Mouse (Mus musculus) stomach, embryonic 16.5 days (tissue): ENCODE measurements around the gene Cntnap2. TPM values are rescaled to one million over a fixed set of nuclear protein-coding genes. Genes with fewer than 3 reads are reported as not detected.

Experiments
- ATAC-seq: fragments of 200-750 bp; cut with Nextera tagmentation; 2 replicates; pipeline ENCODE4 v1.8.0; 2017; ENCODE audit warnings: moderate number of reproducible peaks, moderate TSS enrichment; ENCODE audit not compliant: insufficient read depth, low FRiP score
- H3K27ac ChIP-seq: fragments of 300-500 bp; sonication (generic); 2 replicates; pipeline ENCODE4 v1.5.1; 2014; ENCODE audit warnings: low read length
- H3K27me3 ChIP-seq: fragments of 300-500 bp; sonication (generic); 2 replicates; pipeline ENCODE4 v1.6.1; 2014; ENCODE audit warnings: low read length, control low read depth, mixed read lengths; ENCODE audit not compliant: control insufficient read depth, insufficient read depth
- H3K36me3 ChIP-seq: fragments of 300-500 bp; sonication (generic); 2 replicates; pipeline ENCODE4 v1.6.1; 2014; ENCODE audit warnings: low read length; ENCODE audit not compliant: control insufficient read depth, insufficient read depth
- H3K4me1 ChIP-seq: fragments of 300-500 bp; sonication (generic); 2 replicates; pipeline ENCODE4 v1.6.1; 2014; ENCODE audit warnings: low read length, control low read depth, mixed read lengths; ENCODE audit not compliant: control insufficient read depth, insufficient read depth
- H3K4me2 ChIP-seq: fragments of 300-500 bp; sonication (generic); 2 replicates; pipeline ENCODE4 v1.6.1; 2014; ENCODE audit warnings: low read depth, low read length, mixed read lengths
- H3K4me3 ChIP-seq: fragments of 300-500 bp; sonication (generic); replicated peaks from 2 replicates; pipeline ENCODE4 v1.5.1; 2014; ENCODE audit warnings: mild to moderate bottlenecking, low read length
- H3K9ac ChIP-seq: fragments of 300-500 bp; sonication (generic); 2 replicates; pipeline ENCODE4 v1.6.1; 2014; ENCODE audit warnings: low read length
- H3K9me3 ChIP-seq: fragments of 300-500 bp; sonication (generic); replicated peaks from 2 replicates; pipeline ENCODE4 v1.6.1; 2016; ENCODE audit warnings: low read length, control low read depth; ENCODE audit not compliant: control insufficient read depth
- WGBS: fragments of 180-500 bp; shearing (Covaris S2); extraction: QIAGEN DNeasy Blood & Tissue Kit; methylation state at CpG from one replicate; pipeline ENCODE4 v1.1.7; 2014; 5-methylcytosine and 5-hydroxymethylcytosine counted together
- polyA plus RNA-seq: library from polyadenylated mRNA; unstranded; fragments of >200 nt; fragmentation: Nextera tagmentation; extraction: Ambion mirVana; gene quantifications from 2 replicates; pipeline ENCODE4 v1.2.1, GENCODE M21; 2015

The Cntnap2 gene
- polyA plus RNA-seq, 1 experiment from 2014 or later: 2.1 TPM

- Histone ChIP-seq H3K27me3 (no peaks in the 10 kb centered on the region), H3K4me3 (no peak overlapping the region), H3K9ac (no peak overlapping the region), H3K4me1 (no peaks in the 10 kb centered on the region), H3K27ac (no peak overlapping the region), H3K9me3 (no peaks in the 10 kb centered on the region), H3K4me2 (no peak overlapping the region), H3K36me3 (no peaks in the 10 kb centered on the region)
- ATAC-seq: no peak
- 52% methylated on average over 2 of the region's 2 CpGs for WGBS
Measured at GRCm38 (mm10) chr6:47031362-47031761, 1972.2 kb downstream of the Cntnap2 start.

GRCm38 (mm10) chr6:47042602-47043001 is 1983.4 kb downstream of the Cntnap2 start:
- Histone ChIP-seq H3K9me3 (no peaks in the 10 kb centered on the region), H3K36me3 (no peaks in the 10 kb centered on the region), H3K9ac (no peak overlapping the region), H3K4me1 (no peaks in the 10 kb centered on the region), H3K4me3 (no peak overlapping the region), H3K27ac (no peak overlapping the region), H3K27me3 (no peaks in the 10 kb centered on the region), H3K4me2 (no peak overlapping the region)
- 68% methylated on average over 1 of the region's 1 CpGs for WGBS
- no peak for ATAC-seq

GRCm38 (mm10) chr6:47043586-47043985 is 1984.4 kb downstream of the Cntnap2 start:
- 86% methylated on average over 1 of the region's 1 CpGs for WGBS
- H3K9ac ChIP-seq: no peak overlapping the region
- H3K4me3 ChIP-seq: no peak overlapping the region
- no peaks in the 10 kb centered on the region for H3K4me1 ChIP-seq
- no peaks in the 10 kb centered on the region for H3K9me3 ChIP-seq
- H3K27me3 ChIP-seq: no peaks in the 10 kb centered on the region
- H3K4me2 ChIP-seq: no peak overlapping the region
- H3K27ac ChIP-seq: no peak overlapping the region
- no peaks in the 10 kb centered on the region for H3K36me3 ChIP-seq
- no peak for ATAC-seq

- H3K4me2 ChIP-seq: peak overlapping the region; percentile 73
- no peak overlapping the region for H3K27ac ChIP-seq
- WGBS: 3% methylated on average over 46 of the region's 46 CpGs
- no peak for ATAC-seq
- H3K36me3 ChIP-seq: no peaks in the 10 kb centered on the region
- peak overlapping the region; percentile 61 for H3K9ac ChIP-seq
- H3K27me3 ChIP-seq: no peaks in the 10 kb centered on the region
- H3K4me3 ChIP-seq: peak overlapping the region; percentile 47
- H3K4me1 ChIP-seq: no peaks in the 10 kb centered on the region
- H3K9me3 ChIP-seq: no peaks in the 10 kb centered on the region
Measured at GRCm38 (mm10) chr6:47044385-47045200, 1985.4 kb downstream of the Cntnap2 start.

GRCm38 (mm10) chr6:47049051-47049450 is 1989.9 kb downstream of the Cntnap2 start:
- H3K9me3 ChIP-seq: no peaks in the 10 kb centered on the region
- no peak for ATAC-seq
- no peaks in the 10 kb centered on the region for H3K36me3 ChIP-seq
- no peak overlapping the region for H3K27ac ChIP-seq
- 64% methylated on average over 5 of the region's 5 CpGs for WGBS
- H3K4me1 ChIP-seq: no peaks in the 10 kb centered on the region
- H3K4me3 ChIP-seq: no peak overlapping the region
- no peak overlapping the region for H3K4me2 ChIP-seq
- H3K9ac ChIP-seq: no peak overlapping the region
- no peaks in the 10 kb centered on the region for H3K27me3 ChIP-seq

- Histone ChIP-seq H3K4me1 (no peaks in the 10 kb centered on the region), H3K4me2 (no peak overlapping the region), H3K4me3 (no peak overlapping the region), H3K9ac (no peak overlapping the region), H3K9me3 (no peaks in the 10 kb centered on the region), H3K36me3 (no peaks in the 10 kb centered on the region), H3K27ac (no peak overlapping the region), H3K27me3 (no peaks in the 10 kb centered on the region)
- no peak for ATAC-seq
- WGBS: 43% methylated on average over 7 of the region's 7 CpGs
Measured at GRCm38 (mm10) chr6:47050319-47051222, 1991.4 kb downstream of the Cntnap2 start.

GRCm38 (mm10) chr6:47061341-47061740 is 2002.2 kb downstream of the Cntnap2 start:
- 67% methylated on average over 3 of the region's 3 CpGs for whole genome bisulfite sequencing
- no peak for ATAC-seq
- Histone ChIP-seq H3K36me3 (no peaks in the 10 kb centered on the region), H3K9ac (no peak overlapping the region), H3K4me1 (no peaks in the 10 kb centered on the region), H3K27me3 (no peaks in the 10 kb centered on the region), H3K4me2 (no peak overlapping the region), H3K9me3 (no peaks in the 10 kb centered on the region), H3K27ac (no peak overlapping the region), H3K4me3 (no peak overlapping the region)

GRCm38 (mm10) chr6:47089998-47090397 is 2030.8 kb downstream of the Cntnap2 start:
- H3K9me3 ChIP-seq: no peaks in the 10 kb centered on the region
- H3K4me1 ChIP-seq: no peaks in the 10 kb centered on the region
- no peak overlapping the region for H3K9ac ChIP-seq
- H3K27ac ChIP-seq: no peak overlapping the region
- H3K4me3 ChIP-seq: no peak overlapping the region
- H3K4me2 ChIP-seq: no peak overlapping the region
- ATAC-seq: no peak
- H3K36me3 ChIP-seq: no peaks in the 10 kb centered on the region
- 52% methylated on average over 4 of the region's 4 CpGs for WGBS
- no peaks in the 10 kb centered on the region for H3K27me3 ChIP-seq

GRCm38 (mm10) chr6:47104951-47105350 is 2045.8 kb downstream of the Cntnap2 start:
- no peaks in the 10 kb centered on the region for H3K27me3 ChIP-seq
- no peak for ATAC-seq
- no peak overlapping the region for H3K4me3 ChIP-seq
- no peak overlapping the region for H3K9ac ChIP-seq
- H3K4me1 ChIP-seq: no peaks in the 10 kb centered on the region
- no peak overlapping the region for H3K27ac ChIP-seq
- 61% methylated on average over 1 of the region's 1 CpGs for WGBS
- no peaks in the 10 kb centered on the region for H3K36me3 ChIP-seq
- no peak overlapping the region for H3K4me2 ChIP-seq
- no peaks in the 10 kb centered on the region for H3K9me3 ChIP-seq
